Mouse (Mus musculus): ENCODE measurements around the gene Ank. TPM values are rescaled to one million over a fixed set of nuclear protein-coding genes. Genes with fewer than 3 reads are reported as not detected.
"Not testable (repeated sequence)": the region's sequence is repeated elsewhere in the genome, so short reads cannot be mapped to it uniquely, and the experiment has no call there.

Gene Ank
- polyA plus RNA-seq, 1 experiment from 2014 or later: 9.2 TPM

- peak overlapping the region; percentile 92 for H3K4me2 ChIP-seq
- peak; percentile 25 for DNase-seq
- no peaks in the 10 kb centered on the region for H3K9me3 ChIP-seq (ENCODE audit: low read depth, low read length)
- H3K4me3 ChIP-seq (ENCODE audit: low read depth, low read length): peak overlapping the region; percentile 76
- H3K36me3 ChIP-seq (ENCODE audit: insufficient read depth): no peaks in the 10 kb centered on the region
- peak overlapping the region; percentile 77; the same call in 1 of the 2 replicates for H3K9ac ChIP-seq
- ATAC-seq (ENCODE audit: insufficient read depth): no peak
- no peak for TF ChIP-seq CTCF (IDR thresholded peaks at IDR 0.05; ENCODE audit: low read depth)
- no peaks in the 10 kb centered on the region for H3K4me1 ChIP-seq (ENCODE audit: insufficient read depth)
- no peak overlapping the region for H3K27ac ChIP-seq (ENCODE audit: low read depth)
- WGBS: 19% methylated on average over 7 of the region's 7 CpGs
- H3K27me3 ChIP-seq (ENCODE audit: insufficient read depth, low read length): peaks cover 5% of the 10 kb centered on the region; the same call in 1 of the 2 replicates
Observed at GRCm38 (mm10) chr15:27467641-27468040, 1.2 kb downstream of the Ank start.

- peaks cover 5% of the 10 kb centered on the region; the same call in 1 of the 2 replicates for H3K27me3 ChIP-seq (ENCODE audit: insufficient read depth, low read length)
- no peaks in the 10 kb centered on the region for H3K36me3 ChIP-seq (ENCODE audit: insufficient read depth)
- no peaks in the 10 kb centered on the region for H3K4me1 ChIP-seq (ENCODE audit: insufficient read depth)
- H3K4me3 ChIP-seq (ENCODE audit: low read depth, low read length): no peak overlapping the region
- DNase-seq: no peak
- H3K9me3 ChIP-seq (ENCODE audit: low read depth, low read length): no peaks in the 10 kb centered on the region
- TF ChIP-seq CTCF (IDR thresholded peaks at IDR 0.05; ENCODE audit: low read depth): no peak
- H3K4me2 ChIP-seq: no peak overlapping the region
- 57% methylated on average over 4 of the region's 4 CpGs for WGBS
- H3K9ac ChIP-seq: no peak overlapping the region
- no peak overlapping the region for H3K27ac ChIP-seq (ENCODE audit: low read depth)
- no peak for ATAC-seq (ENCODE audit: insufficient read depth)
Observed at GRCm38 (mm10) chr15:27468822-27469488, 2.5 kb downstream of the Ank start.

- not testable (repeated sequence) for H3K9me3 ChIP-seq (ENCODE audit: low read depth, low read length); DNase-seq; H3K4me1 ChIP-seq (ENCODE audit: insufficient read depth); H3K4me3 ChIP-seq (ENCODE audit: low read depth, low read length); H3K4me2 ChIP-seq; H3K27me3 ChIP-seq (ENCODE audit: insufficient read depth, low read length); ATAC-seq (ENCODE audit: insufficient read depth); H3K36me3 ChIP-seq (ENCODE audit: insufficient read depth); H3K27ac ChIP-seq (ENCODE audit: low read depth); H3K9ac ChIP-seq
- 60% methylated on average over 3 of the region's 3 CpGs for WGBS
Observed at GRCm38 (mm10) chr15:27470346-27470745, 3.9 kb downstream of the Ank start.

GRCm38 (mm10) chr15:27472315-27472714 lies 5.8 kb downstream of the Ank start:
- no peak for ATAC-seq (ENCODE audit: insufficient read depth)
- Histone ChIP-seq H3K27ac (ENCODE audit: low read depth) (no peak overlapping the region), H3K9ac (no peak overlapping the region), H3K9me3 (ENCODE audit: low read depth, low read length) (no peaks in the 10 kb centered on the region), H3K36me3 (ENCODE audit: insufficient read depth) (no peaks in the 10 kb centered on the region), H3K4me2 (no peak overlapping the region), H3K4me3 (ENCODE audit: low read depth, low read length) (no peak overlapping the region), H3K27me3 (ENCODE audit: insufficient read depth, low read length) (peaks cover 5% of the 10 kb centered on the region; the same call in 1 of the 2 replicates), H3K4me1 (ENCODE audit: insufficient read depth) (no peaks in the 10 kb centered on the region)
- WGBS: 72% methylated on average over 9 of the region's 9 CpGs
- DNase-seq: no peak
- TF ChIP-seq CTCF (IDR thresholded peaks at IDR 0.05; ENCODE audit: low read depth): no peak

- H3K4me2 ChIP-seq: no peak overlapping the region
- no peak overlapping the region for H3K4me3 ChIP-seq (ENCODE audit: low read depth, low read length)
- H3K27me3 ChIP-seq (ENCODE audit: insufficient read depth, low read length): no peaks in the 10 kb centered on the region
- no peak for DNase-seq
- H3K9me3 ChIP-seq (ENCODE audit: low read depth, low read length): no peaks in the 10 kb centered on the region
- H3K27ac ChIP-seq (ENCODE audit: low read depth): no peak overlapping the region
- H3K9ac ChIP-seq: no peak overlapping the region
- no peaks in the 10 kb centered on the region for H3K36me3 ChIP-seq (ENCODE audit: insufficient read depth)
- H3K4me1 ChIP-seq (ENCODE audit: insufficient read depth): no peaks in the 10 kb centered on the region
- TF ChIP-seq CTCF (IDR thresholded peaks at IDR 0.05; ENCODE audit: low read depth): no peak
- 66% methylated on average over 15 of the region's 15 CpGs for WGBS
- ATAC-seq (ENCODE audit: insufficient read depth): no peak
Observed at GRCm38 (mm10) chr15:27475988-27476387, 9.5 kb downstream of the Ank start.

- no peak for DNase-seq
- Histone ChIP-seq H3K4me2 (no peak overlapping the region), H3K4me3 (ENCODE audit: low read depth, low read length) (no peak overlapping the region), H3K4me1 (ENCODE audit: insufficient read depth) (no peaks in the 10 kb centered on the region), H3K27ac (ENCODE audit: low read depth) (no peak overlapping the region), H3K9ac (no peak overlapping the region), H3K36me3 (ENCODE audit: insufficient read depth) (no peaks in the 10 kb centered on the region), H3K9me3 (ENCODE audit: low read depth, low read length) (no peaks in the 10 kb centered on the region), H3K27me3 (ENCODE audit: insufficient read depth, low read length) (no peaks in the 10 kb centered on the region)
- WGBS: 80% methylated on average over 12 of the region's 12 CpGs
- TF ChIP-seq CTCF (IDR thresholded peaks at IDR 0.05; ENCODE audit: low read depth): no peak
- ATAC-seq (ENCODE audit: insufficient read depth): no peak
Observed at GRCm38 (mm10) chr15:27476671-27477070, 10.2 kb downstream of the Ank start.

- H3K27me3 ChIP-seq (ENCODE audit: insufficient read depth, low read length): no peaks in the 10 kb centered on the region
- H3K9me3 ChIP-seq (ENCODE audit: low read depth, low read length): no peaks in the 10 kb centered on the region
- WGBS: 87% methylated on average over 9 of the region's 9 CpGs
- no peak overlapping the region for H3K4me3 ChIP-seq (ENCODE audit: low read depth, low read length)
- no peaks in the 10 kb centered on the region for H3K4me1 ChIP-seq (ENCODE audit: insufficient read depth)
- DNase-seq: no peak
- H3K4me2 ChIP-seq: no peak overlapping the region
- no peak overlapping the region for H3K9ac ChIP-seq
- no peak for ATAC-seq (ENCODE audit: insufficient read depth)
- no peak for TF ChIP-seq CTCF (IDR thresholded peaks at IDR 0.05; ENCODE audit: low read depth)
- H3K27ac ChIP-seq (ENCODE audit: low read depth): no peak overlapping the region
- no peaks in the 10 kb centered on the region for H3K36me3 ChIP-seq (ENCODE audit: insufficient read depth)
Observed at GRCm38 (mm10) chr15:27477159-27477558, 10.7 kb downstream of the Ank start.
